18 mouse cellular contexts compared by ENCODE assay signal in the genomic region with DNA sequence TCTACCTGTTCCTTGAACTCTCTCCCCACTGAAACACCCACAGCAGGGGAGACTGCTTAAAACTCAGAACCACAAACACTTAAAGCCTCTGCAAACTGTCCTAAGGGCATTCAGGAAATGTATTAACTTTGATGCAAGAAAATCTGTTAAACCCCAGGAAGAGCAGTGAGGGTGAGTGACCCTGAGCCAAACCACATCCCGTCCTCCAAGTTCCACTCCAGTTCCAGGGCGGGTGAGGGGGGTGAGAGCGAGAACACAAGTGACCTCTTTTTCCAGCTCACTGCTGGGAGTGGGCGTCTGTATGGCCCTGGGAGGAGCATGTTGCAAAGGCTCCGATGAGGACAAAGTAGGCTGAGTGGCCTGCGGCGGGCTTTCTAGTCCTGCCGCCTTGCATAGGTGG. TPM values are rescaled to one million over a fixed set of nuclear protein-coding genes. Genes with fewer than 3 reads are reported as not detected.
DNase-seq lines count a peak whose midpoint lies in the region; ATAC-seq and TF ChIP-seq lines count a peak whose summit lies in the region.
"Had no signal": no experiment of that assay in that cellular context is flagged by ENCODE, and none has a peak within 500 bp of the region (broad histone marks: within the 10 kb centered on the region; RNA-seq: fewer than 3 reads in every experiment).

No protein-coding gene starts in this region.

- no peaks in the 10 kb centered on the region for H3K27me3 ChIP-seq in kidney, adult 2 months (replicated peaks; ENCODE audit: control insufficient read depth, insufficient read depth, low read length)
- no peaks in the 10 kb centered on the region for H3K27me3 ChIP-seq in kidney, embryonic 14.5 days (ENCODE audit: control insufficient read depth, insufficient read depth, low read length)
- no peaks in the 10 kb centered on the region for H3K27me3 ChIP-seq in midbrain, embryonic 13.5 days
- H3K27me3 ChIP-seq in intestine, embryonic 15.5 days (replicated peaks), result no peaks in the 10 kb centered on the region
- H3K27me3 ChIP-seq: heart, embryonic 13.5 days; liver, embryonic 13.5 days; neural tube, embryonic 13.5 days had no signal

- no peaks in the 10 kb centered on the region for H3K4me1 ChIP-seq in kidney, adult 2 months (ENCODE audit: control insufficient read depth, insufficient read depth, low read length)
- no peaks in the 10 kb centered on the region for H3K4me1 ChIP-seq in kidney, embryonic 14.5 days (ENCODE audit: control insufficient read depth, insufficient read depth, low read length)
- no peaks in the 10 kb centered on the region for H3K4me1 ChIP-seq in midbrain, embryonic 13.5 days (replicated peaks)
- H3K4me1 ChIP-seq in intestine, embryonic 15.5 days (replicated peaks), result 0 out of 2 replicates have a peak, but pooled peaks cover 3% of the 10 kb centered on the region
- H3K4me1 ChIP-seq: heart, embryonic 13.5 days; midbrain, embryonic 10.5 days; neural tube, embryonic 13.5 days had no signal

- no peak overlapping the region for H3K4me2 ChIP-seq in kidney, embryonic 14.5 days (replicated peaks; ENCODE audit: low read depth, low read length)
- no peak overlapping the region for H3K4me2 ChIP-seq in midbrain, embryonic 13.5 days (replicated peaks)
- no peak overlapping the region for H3K4me2 ChIP-seq in intestine, embryonic 15.5 days (replicated peaks)
- H3K4me2 ChIP-seq: heart, embryonic 13.5 days; liver, embryonic 13.5 days; neural tube, embryonic 13.5 days had no signal

- no peaks in the 10 kb centered on the region for H3K36me3 ChIP-seq in kidney, adult 2 months (ENCODE audit: control insufficient read depth, insufficient read depth, low read length)
- no peaks in the 10 kb centered on the region for H3K36me3 ChIP-seq in kidney, embryonic 14.5 days (ENCODE audit: control insufficient read depth, insufficient read depth, low read length)
- H3K36me3 ChIP-seq in midbrain, embryonic 13.5 days, result no peaks in the 10 kb centered on the region
- no peaks in the 10 kb centered on the region for H3K36me3 ChIP-seq in intestine, embryonic 15.5 days
- H3K36me3 ChIP-seq: heart, embryonic 13.5 days; liver, embryonic 13.5 days; midbrain, embryonic 10.5 days; neural tube, embryonic 13.5 days had no signal

- no peaks in the 10 kb centered on the region for H3K9me3 ChIP-seq in kidney, embryonic 14.5 days (ENCODE audit: control insufficient read depth, low read length)
- no peaks in the 10 kb centered on the region for H3K9me3 ChIP-seq in midbrain, embryonic 13.5 days
- H3K9me3 ChIP-seq in intestine, embryonic 15.5 days, result no peaks in the 10 kb centered on the region
- H3K9me3 ChIP-seq: heart, embryonic 13.5 days; liver, embryonic 13.5 days; midbrain, embryonic 10.5 days; neural tube, embryonic 13.5 days had no signal

- ATAC-seq in kidney, embryonic 14.5 days (ENCODE audit: low FRiP score, low TSS enrichment), result no peak
- peak; percentile 84 for ATAC-seq in granulocyte monocyte progenitor cell, adult 5-6 weeks (replicated peaks; ENCODE audit: poor library complexity, severe bottlenecking)
- no peak for ATAC-seq in midbrain, embryonic 13.5 days
- no peak for ATAC-seq in intestine, embryonic 15.5 days
- ATAC-seq: forebrain, postnatal 0 days; intestine, embryonic 16.5 days had no signal

- peak; percentile 49 for DNase-seq in kidney, adult 2 months
- DNase-seq in CD4-positive helper T cell, adult 2 months (ENCODE audit: low read depth, low spot score), result peak; percentile 26
- peak; percentile 72 for DNase-seq in lung, postnatal 10 days
- no peak for DNase-seq in embryo, embryonic 11 days
- DNase-seq: forebrain, postnatal 0 days; gastrocnemius, postnatal 14 days; layer of hippocampus, adult 9-11 months; liver, embryonic 13.5 days; right cerebral cortex, postnatal 14 days; thymus, postnatal 14 days had no signal

- no peak for TF ChIP-seq CTCF in kidney, adult 2 months (conservative IDR thresholded peaks at IDR 0.05; ENCODE audit: insufficient read depth, insufficient read length, low read depth, low read length)

- H3K27ac ChIP-seq in kidney, adult 2 months (ENCODE audit: insufficient read depth, low read depth, low read length), result no peak overlapping the region
- no peak overlapping the region for H3K27ac ChIP-seq in kidney, embryonic 14.5 days (ENCODE audit: low read depth, low read length)
- H3K27ac ChIP-seq in midbrain, embryonic 13.5 days, result no peak overlapping the region
- H3K27ac ChIP-seq in intestine, embryonic 15.5 days, result no peak overlapping the region
- H3K27ac ChIP-seq: heart, embryonic 13.5 days; liver, embryonic 13.5 days; midbrain, embryonic 10.5 days; neural tube, embryonic 13.5 days had no signal

- TF ChIP-seq POLR2A in kidney, adult 2 months (IDR thresholded peaks at IDR 0.05; ENCODE audit: low read depth, low read length), result no peak

- H3K4me3 ChIP-seq in kidney, adult 2 months (ENCODE audit: insufficient read depth, low read depth, low read length), result no peak overlapping the region
- no peak overlapping the region for H3K4me3 ChIP-seq in kidney, embryonic 14.5 days (ENCODE audit: low read length)
- no peak overlapping the region for H3K4me3 ChIP-seq in midbrain, embryonic 13.5 days (replicated peaks)
- H3K4me3 ChIP-seq in intestine, embryonic 15.5 days (replicated peaks), result no peak overlapping the region
- H3K4me3 ChIP-seq: heart, embryonic 13.5 days; liver, embryonic 13.5 days; midbrain, embryonic 10.5 days; neural tube, embryonic 13.5 days had no signal

- H3K9ac ChIP-seq in kidney, embryonic 14.5 days (ENCODE audit: low read depth, low read length), result no peak overlapping the region
- H3K9ac ChIP-seq in midbrain, embryonic 13.5 days (replicated peaks), result no peak overlapping the region
- no peak overlapping the region for H3K9ac ChIP-seq in intestine, embryonic 15.5 days
- H3K9ac ChIP-seq: forebrain, postnatal 0 days; heart, embryonic 13.5 days; liver, embryonic 13.5 days; neural tube, embryonic 13.5 days had no signal

- WGBS in kidney, adult 2 months, result 70% methylated on average over 8 of the region's 8 CpGs
- WGBS in kidney, embryonic 14.5 days, result 72% methylated on average over 8 of the region's 8 CpGs
- WGBS in midbrain, embryonic 13.5 days, result 81% methylated on average over 8 of the region's 8 CpGs
- WGBS in intestine, embryonic 15.5 days, result 77% methylated on average over 8 of the region's 8 CpGs

RNA-seq across cellular contexts. Expression of a gene that starts 10.5 kb away (rescaled TPM):
- polyA plus RNA-seq in kidney, adult 2 months (2012; rRNA removed), result 29.4 and 33.3 TPM in 2 replicates
- 10.2 and 12.6 TPM in 2 replicates for polyA plus RNA-seq in kidney, embryonic 14.5 days (2014; fragmentation: Nextera tagmentation; extraction: Ambion mirVana)
- total RNA-seq in granulocyte monocyte progenitor cell, adult 5-6 weeks (2014; fragmentation: Nextera tagmentation), result 55.3 and 56.0 TPM in 2 replicates
- 33.3 and 33.4 TPM in 2 replicates for total RNA-seq in granulocyte monocyte progenitor cell, adult 5-6 weeks (2017)
- 16.4 and 16.5 TPM in 2 replicates for polyA plus RNA-seq in midbrain, embryonic 13.5 days (2015; fragmentation: Nextera tagmentation; extraction: Ambion mirVana)
- 14.3 and 16.3 TPM in 2 replicates for polyA plus RNA-seq in intestine, embryonic 15.5 days (2015; fragmentation: Nextera tagmentation; extraction: Ambion mirVana)
